Mouse (Mus musculus): ENCODE measurements around the gene Rora. TPM values are rescaled to one million over a fixed set of nuclear protein-coding genes. Genes with fewer than 3 reads are reported as not detected.

Rora gene
- polyA plus RNA-seq, 1 experiment, result 15.5 TPM

DNA sequence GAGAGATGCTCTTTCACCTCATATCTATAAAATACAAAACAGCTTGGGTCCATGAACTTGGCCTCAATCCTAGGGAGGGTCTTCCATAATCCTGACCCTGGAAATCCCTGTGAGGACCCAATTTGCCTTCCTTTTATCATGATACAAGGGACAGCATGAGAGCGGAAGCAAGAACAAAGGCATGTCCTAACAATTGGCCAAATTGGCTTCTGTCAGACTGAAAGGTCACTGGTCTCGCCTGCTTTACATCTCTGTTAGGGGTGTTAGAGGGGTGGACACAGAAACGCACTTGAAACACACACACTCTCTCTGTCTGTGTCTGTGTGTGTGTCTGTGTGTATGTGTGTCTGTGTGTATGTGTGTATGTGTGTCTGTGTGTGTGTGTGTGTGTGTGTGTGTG is 332.2 kb downstream of the Rora start:
- DNase-seq (ENCODE audit: extremely low spot score in 1 of 2, low spot score in 1 of 2), result no peak

DNA sequence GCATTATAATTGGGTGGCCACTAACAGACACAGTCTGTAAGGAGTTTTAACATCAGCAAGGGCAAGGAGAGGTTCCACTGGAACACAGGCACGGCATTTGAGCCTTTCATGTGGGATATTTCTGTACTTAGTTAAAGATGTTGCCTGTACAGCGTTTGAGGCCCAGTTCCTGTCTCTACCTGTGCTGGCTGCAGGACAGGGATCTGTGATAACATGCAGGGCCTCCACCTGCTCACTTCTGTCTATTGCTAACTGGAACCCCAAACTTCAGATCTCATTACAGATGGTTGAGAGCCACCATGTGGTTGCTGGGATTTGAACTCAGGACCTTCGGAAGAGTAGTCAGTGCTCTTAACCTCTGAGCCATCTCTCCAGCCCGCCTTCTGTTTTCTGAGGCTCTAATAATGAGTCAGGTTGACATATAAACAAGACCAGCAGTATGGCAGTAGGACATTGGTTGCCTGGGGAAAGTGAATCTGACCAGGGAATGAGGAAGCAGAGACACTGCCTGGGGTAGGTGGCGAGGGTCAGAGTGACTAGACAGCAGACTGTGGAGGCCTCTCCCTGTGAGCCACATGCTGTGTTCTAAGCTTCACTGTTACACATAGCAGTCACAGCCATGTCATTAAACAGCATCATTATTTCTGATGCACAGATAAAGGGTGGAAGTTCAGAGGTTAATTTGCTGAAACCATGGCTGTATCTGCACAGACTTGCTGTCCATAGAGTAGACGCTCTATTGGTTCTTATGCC is 333.9 kb downstream of the Rora start:
- no peak for DNase-seq (ENCODE audit: extremely low spot score in 1 of 2, low spot score in 1 of 2)

DNA sequence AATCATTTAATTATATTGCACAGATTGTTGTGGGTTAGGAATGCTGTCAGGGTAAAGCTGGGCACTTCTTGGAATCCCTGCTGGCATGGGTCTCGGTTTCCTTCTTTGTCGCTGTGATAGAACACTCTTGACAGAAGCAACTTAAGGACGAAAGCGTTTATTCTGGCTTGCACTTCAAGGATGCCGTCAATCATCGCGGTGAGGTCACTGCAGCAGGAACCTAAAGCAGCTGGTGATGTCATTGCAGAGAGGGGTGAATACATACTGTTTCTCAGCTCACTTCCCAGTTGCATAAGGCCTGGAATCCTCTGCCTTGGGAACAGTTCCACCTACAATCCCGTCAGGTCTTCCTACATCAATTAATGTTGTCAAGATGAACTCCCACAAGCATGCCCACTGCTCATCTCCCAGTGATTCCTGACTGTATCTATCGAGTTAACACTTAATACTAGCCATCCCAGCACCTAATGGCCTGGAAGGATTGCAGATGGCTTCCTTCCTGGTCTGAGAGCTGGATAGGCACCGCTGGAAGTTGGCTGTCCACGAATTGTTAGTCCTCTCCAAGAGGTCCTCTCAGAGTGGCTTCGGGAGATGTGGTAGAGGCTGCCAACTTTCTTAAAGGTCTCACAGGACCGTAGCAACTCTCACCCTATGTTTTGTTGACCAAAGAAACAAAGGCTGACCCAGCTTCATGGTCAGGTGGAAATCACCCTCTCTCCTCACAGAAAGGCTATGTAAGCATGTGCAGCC is 334.8 kb downstream of the Rora start:
- no peak for DNase-seq (ENCODE audit: extremely low spot score in 1 of 2, low spot score in 1 of 2)

DNA sequence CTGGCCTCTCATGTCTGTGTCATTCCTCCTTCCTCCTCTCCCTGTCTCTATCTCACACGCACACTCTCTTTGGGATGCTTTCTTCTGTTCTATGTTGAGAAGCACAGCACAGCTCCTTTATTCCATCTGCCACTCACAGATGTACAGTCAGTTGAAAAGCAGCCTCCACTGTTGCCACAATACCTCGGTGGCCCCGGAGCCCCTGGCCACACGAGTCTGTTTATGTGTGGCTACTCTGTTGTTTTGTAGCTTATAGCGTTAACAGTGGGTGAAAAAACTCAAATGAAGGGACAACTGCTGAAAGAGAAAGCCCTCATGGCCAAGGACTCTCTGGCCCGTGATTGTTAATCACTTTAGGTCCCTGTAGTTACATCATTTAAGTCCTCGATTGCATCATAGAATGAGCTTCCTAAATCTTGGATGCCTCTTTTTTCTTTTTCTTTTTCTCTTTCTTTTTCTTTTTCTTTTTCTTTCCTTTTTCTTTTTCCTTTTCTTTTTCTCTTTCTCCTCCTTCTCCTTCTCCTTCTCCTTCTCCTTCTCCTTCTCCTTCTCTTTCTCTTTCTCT is 336.4 kb downstream of the Rora start:
- no peak for DNase-seq (ENCODE audit: extremely low spot score in 1 of 2, low spot score in 1 of 2)

DNA sequence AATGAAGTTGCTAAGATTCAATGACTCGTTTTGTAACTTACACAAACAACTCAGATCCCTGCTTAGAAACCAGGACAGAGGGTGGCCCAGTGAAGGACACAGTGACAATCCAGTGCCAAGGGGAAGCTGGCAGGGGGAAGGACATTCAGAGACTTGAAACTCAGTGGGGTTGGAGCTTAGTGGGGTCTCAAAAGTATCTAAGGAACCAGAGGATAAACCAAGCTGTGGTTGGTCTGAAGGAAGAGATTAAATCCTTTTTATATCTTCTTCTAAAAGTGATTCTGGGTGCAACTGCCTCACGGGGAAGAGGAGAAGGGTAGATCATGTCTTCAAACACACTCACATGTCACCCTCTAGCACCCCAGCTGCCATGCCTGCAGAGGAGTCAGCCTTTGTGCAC is 340.3 kb downstream of the Rora start:
- DNase-seq (ENCODE audit: extremely low spot score in 1 of 2, low spot score in 1 of 2), result no peak

DNA sequence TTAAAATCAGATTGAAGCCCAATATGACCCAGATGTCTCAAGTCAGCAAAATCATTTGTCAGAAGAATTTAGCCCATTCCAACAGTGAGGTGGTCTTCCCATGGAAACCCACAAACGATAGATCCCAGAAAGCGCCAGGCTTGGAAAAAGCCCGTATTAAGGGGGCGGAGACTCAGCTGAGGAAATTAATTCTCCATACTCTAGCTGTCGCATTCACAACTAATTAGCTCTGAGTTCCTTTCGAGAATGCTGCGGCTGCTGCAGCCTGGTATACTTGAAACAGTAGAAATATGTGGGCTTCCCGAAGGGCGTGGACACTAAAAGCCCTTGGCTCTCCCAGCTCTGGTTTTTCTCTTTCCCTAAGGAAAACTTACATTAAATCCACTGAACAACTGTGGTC is 345.4 kb downstream of the Rora start:
- no peak for DNase-seq (ENCODE audit: extremely low spot score in 1 of 2, low spot score in 1 of 2)

DNA sequence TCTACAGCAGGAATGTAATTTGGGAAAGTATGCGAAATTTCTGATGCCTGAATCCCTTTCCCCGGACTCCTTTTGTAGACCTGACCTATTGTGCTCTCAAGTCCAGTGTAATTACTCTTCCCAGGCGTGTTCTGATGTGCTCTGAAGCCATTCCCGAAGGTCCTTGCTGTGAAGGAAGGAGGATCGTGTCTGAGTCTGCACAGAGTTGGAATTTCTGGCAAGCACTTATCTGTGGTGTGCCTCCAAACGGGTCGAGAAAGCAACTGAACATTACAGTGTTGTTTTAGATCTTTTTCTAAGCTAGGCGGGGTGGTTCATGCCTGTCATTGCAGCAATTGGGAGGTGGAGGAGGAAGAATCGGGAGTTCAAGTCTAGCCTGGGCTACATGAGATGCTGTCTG is 350.9 kb downstream of the Rora start:
- no peak for DNase-seq (ENCODE audit: extremely low spot score in 1 of 2, low spot score in 1 of 2)

DNA sequence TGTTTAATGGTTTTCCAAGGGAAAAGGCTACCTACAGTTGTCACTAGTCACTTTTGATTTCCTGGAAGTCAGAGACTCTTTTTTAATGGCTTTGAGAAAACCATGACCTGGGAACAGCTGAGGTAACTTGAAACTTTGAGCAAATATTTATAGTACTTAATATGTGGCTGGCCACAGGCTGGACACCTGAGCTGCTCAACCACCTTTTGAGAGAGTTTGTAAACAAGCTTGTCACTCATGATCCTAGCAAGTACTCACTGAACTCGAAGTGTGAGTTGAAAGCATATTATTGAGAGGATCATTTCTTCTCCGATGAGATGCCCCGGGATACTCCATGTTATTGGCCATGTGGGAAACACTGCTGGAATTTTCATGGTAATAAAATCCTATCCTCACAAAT is 353.1 kb downstream of the Rora start:
- no peak for DNase-seq (ENCODE audit: extremely low spot score in 1 of 2, low spot score in 1 of 2)

DNA sequence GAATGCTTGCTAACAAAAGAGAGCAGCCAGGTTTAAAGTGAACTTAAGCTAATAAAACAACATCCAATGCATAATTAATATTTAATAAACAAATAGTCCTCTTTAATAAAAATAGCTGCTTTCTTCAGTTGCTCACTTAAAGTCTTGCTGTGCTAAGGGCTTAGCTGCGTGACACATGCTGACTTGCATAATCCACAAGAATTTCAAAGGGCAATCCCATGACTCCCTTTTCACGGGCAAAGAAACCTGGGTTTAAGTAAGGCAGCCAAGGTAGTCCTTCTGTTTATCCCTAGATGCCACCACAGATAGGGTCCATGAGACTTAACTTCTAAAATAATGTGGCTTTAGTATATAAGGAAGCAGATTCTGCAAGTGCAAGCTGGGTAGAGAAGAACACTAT is 355.1 kb downstream of the Rora start:
- DNase-seq (ENCODE audit: extremely low spot score in 1 of 2, low spot score in 1 of 2), result no peak

DNA sequence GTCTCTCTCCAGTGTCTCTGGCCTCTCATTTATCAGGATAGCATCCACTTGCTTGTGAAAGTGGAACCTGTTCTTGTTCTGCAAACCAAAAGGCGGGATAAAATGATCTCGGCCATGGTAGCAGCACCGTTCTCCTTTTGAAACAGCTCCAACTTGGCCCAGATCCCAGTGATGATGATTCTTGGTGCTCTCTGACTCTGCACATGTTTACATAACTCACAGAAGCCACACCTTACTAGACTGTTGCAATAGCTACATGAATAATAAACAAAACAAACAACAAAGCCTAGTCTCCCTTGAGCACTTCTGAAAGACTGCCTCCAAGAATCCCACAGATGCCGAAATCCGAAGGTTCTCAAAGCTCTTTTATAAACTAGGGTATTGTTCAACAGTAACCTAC is 357.3 kb downstream of the Rora start:
- no peak for DNase-seq (ENCODE audit: extremely low spot score in 1 of 2, low spot score in 1 of 2)

DNA sequence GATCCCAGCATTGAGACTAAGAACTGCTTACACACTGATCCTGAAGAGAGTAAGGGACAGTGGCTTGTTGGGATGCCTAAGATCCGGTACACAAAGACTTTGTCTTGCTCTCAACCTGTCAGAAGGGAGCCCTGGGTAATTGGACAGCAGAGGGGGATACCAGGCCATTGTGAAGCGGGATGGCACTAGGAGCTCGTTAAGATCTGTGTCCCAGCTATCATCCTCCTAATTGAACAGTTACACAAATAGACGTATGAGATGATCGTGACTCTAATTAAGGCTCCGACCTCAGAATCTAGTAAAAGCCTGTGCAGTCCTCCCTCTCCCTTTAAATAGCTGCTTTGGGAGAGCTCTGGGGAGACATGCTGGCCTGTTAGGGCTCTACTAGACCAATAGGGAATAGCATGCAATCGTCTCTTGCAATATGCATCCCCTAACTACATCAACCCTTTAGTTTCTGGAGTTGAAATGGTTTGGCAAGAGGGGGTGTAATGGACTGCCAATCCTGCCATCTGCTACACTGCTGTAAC is 359.7 kb downstream of the Rora start:
- DNase-seq (ENCODE audit: extremely low spot score in 1 of 2, low spot score in 1 of 2), result no peak

DNA sequence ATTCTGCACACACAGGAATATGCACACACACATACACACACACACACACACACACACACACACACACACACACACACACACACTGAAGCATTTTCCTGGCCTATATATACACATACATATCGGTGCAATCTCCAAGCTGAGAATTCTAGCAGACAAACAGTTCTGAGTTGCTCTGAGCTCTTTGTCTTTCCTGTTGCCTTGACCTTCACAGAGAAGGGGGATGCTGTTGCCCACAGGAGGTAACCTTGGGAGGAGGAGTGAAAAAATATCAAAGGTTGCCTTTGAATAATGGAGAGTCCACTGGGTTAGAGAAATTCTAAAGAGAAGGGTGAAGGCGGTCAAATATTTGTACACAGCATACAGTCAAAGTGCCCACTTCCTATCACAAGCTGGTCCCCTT is 360.6 kb downstream of the Rora start:
- no peak for DNase-seq (ENCODE audit: extremely low spot score in 1 of 2, low spot score in 1 of 2)

DNA sequence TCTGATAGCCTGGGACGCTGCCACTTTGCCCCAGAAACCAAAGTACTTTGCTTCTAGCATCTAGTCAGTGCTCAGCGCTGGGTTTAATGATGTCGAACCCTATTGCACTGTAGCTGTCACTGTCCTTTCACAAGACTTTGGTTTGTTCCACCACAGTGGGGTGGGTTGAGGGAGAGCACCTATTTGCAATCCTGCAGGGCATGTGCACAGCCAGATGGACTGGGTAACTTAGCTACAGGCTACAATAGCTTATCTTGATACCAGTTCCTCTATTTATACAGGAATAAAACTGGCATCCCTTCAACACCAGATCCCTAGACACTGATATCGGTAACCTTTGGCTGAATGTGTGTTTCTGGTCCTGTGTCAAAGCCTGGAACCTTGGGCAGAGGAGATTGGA is 366.8 kb downstream of the Rora start:
- DNase-seq (ENCODE audit: extremely low spot score in 1 of 2, low spot score in 1 of 2), result no peak

DNA sequence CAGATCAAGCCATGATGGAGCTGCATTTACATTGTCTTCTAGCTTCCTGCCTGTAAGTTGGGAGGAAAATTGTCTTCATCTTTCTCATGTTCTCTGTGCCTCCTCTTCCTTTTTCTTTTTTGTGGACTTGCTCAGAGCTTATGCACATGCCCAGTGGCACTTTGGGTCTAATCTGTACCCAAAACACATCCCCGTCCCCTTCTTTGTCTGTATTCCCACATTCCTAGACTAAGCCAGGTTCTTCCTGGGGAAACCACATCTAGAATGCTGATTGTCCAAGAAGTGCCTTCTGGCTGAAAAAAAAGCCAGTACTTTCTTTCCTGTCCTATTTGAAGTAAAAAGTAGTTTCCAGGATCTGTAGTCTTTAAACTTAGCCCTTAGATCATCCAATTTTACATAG is 367.9 kb downstream of the Rora start:
- peak in 1 of 2 experiments; percentile 12 for DNase-seq (ENCODE audit: extremely low spot score in 1 of 2, low spot score in 1 of 2)

DNA sequence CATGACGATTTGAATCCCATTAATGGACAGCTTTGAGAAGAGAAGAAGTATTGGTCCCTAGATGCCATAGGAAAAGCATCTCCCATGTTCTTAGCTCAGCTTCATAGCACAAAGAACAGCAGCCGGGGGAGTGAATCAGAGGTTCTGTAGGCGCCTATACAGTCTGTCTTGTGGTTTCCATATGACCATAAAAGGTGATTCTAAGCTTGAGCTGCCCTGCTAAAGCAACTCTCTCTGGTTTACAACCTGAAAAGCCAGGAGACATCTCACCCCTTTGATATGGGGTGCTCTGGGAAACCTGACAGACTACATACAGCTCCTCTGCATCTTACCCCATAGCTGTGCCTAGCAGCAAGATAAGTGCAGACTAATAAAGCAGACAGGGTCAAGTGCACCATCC is 369.7 kb downstream of the Rora start:
- DNase-seq (ENCODE audit: extremely low spot score in 1 of 2, low spot score in 1 of 2), result no peak

DNA sequence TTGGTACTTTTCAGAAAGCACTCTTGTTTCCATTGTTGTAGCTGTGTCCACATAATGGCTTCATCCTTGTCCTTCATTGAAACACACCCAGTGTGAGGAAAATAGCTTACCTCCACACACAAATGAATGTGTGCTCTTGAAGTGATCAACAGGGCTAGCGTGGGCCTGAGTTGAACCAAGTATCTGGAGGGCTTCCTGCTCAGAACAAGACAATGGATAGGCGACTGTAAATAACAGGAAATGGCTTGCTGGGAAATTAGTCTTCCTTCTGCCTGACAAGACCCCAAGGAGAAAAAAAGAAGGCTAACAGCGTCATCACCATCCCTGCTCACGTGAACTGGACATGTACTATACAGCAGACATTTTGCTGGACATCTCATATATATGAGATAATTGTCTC is 374.6 kb downstream of the Rora start:
- DNase-seq (ENCODE audit: extremely low spot score in 1 of 2, low spot score in 1 of 2), result no peak

DNA sequence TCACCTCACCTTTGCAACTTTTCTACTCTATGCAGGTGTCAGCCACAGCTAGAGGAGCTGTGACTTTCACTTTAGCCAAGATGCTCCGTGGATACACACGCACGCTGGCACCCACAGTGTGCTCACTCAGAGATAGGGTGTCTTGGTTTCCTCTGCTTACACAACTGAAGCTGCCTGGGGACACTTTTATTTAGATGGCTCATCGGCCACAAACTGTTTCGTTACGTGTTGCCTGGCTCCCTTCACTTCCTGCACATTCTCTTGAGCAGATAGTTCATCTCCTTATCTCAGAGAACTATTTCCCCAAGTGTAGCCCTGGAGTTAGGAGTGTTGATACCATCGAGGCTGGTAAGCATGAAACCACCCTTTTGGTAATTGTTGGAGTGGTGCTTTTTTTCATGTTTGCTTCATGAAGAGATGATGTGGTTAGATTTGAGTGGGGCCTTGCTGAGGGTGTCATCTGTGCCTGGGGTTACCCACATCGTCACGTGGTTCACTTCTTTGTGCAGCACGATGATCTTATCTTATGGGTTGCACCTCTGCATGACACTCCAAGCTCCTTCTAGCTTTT is 380.8 kb downstream of the Rora start:
- no peak for DNase-seq (ENCODE audit: extremely low spot score in 1 of 2, low spot score in 1 of 2)

DNA sequence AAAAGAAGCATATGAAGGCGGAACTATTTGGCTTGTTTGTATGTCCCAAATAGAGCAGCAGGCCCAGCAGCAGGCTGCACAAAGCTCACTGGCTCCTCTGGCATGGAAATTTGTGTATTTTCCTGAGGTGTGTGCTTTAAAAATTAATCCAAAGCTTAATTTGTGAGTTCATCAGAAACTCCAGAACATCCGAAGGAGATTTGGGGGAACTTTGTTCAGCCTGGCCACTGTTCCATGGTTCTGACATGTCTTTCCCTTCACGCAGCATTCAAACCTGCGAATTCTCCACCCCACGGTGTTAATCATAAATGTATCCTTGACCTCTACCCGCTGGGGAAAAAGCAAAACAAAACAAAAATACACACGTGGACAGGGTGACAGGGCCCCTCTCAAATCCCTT is 381.9 kb downstream of the Rora start:
- no peak for DNase-seq (ENCODE audit: extremely low spot score in 1 of 2, low spot score in 1 of 2)

DNA sequence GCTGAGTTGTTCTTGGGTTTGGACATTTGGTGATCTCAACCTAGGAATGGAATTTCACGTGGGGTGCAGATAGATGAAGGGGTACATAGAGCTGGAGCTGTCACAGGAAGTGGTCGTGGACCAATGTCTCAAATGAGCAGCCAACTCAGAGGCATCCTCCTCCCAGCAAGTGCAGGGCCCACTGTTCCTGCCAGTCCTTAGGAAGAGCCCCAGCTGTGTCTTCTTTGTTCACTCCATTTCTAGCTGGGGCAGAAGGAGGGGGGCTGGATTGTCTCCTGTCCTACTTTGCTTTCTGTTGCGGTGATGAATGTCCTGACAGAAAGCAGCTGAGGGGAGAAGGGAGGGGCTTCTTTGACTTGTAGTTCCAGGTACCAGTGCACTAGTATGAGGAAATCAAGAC is 382.7 kb downstream of the Rora start:
- DNase-seq (ENCODE audit: extremely low spot score in 1 of 2, low spot score in 1 of 2), result no peak

DNA sequence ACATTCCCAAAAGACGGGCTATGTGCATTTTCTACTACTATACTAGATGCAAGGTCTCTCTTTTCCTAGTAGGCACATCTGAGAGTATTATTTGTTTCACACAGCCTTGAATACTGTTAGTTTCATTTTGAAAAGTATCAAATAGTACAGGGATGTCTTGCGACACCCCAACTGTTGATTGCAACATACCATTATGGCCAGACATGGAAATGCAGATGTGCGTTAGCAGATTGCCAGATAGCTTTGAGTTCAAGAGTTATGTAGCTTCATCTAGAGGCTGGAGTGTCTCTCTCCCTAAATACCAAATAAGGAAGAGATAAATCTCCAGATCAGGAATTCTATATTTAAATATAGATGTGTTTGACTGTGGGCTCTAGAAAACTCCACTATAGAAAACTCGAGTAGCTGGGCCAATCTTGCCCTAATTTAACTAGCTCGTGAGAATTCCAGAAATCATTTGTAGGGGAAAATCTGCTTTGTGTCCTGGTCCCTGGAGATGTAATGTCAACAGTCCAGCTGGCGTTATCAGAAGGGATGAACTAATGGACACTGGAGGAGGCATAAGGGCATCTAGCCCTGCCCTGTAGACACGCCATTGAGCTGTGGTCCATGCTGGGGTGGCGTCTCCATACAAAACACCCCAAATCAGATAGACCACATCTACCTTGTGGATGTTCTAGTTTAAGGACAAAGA is 390.5 kb downstream of the Rora start:
- no peak for DNase-seq (ENCODE audit: extremely low spot score in 1 of 2, low spot score in 1 of 2)

DNA sequence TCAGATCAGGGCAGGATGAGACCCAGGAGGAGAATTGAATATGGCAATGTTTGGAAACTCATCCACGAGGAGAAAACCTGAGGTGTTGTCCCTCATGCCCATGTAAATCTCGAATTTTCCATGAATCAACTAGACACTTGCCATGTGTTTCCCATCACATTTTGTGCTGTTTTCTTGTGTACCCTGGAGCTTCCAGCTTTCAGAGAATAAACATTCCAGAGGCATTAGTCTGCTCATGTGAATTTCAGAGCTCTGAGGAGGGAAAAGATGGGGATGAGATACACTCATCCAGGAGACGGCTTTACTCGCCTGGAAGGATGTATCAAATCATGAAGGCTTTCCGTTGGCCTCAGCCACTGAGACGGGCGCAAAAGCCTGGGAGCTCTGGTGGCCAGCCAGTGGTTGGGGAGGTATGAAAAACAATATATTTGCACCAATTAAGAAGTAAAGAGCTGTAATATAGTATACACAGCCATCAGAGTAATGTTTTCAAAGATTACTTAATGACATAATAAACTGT is 391.1 kb downstream of the Rora start:
- DNase-seq (ENCODE audit: extremely low spot score in 1 of 2, low spot score in 1 of 2), result no peak
